Mouse (Mus musculus) bone marrow macrophage, adult 2 months (primary cell): ENCODE results near the gene Mxd1.

Experiments used
- CTCF ChIP-seq: IDR thresholded peaks from 2 replicates; pipeline ENCODE4 v1.5.1; 2012; ENCODE audit warnings: low read depth, mild to moderate bottlenecking, low read length, moderate library complexity
- POLR2A ChIP-seq: IDR thresholded peaks from 2 replicates; pipeline ENCODE4 v1.6.1; 2012; ENCODE audit warnings: mild to moderate bottlenecking, low read depth, low read length, borderline replicate concordance

GRCm38 (mm10) chr6:86702577-86702976 lies 33.6 kb upstream of the Mxd1 start:
- TF ChIP-seq CTCF (no peak), POLR2A (no peak)
